Mouse (Mus musculus) intestine, embryonic 14.5 days (tissue): Measurements from ENCODE around the gene 4930579F01Rik. TPM values are rescaled to one million over a fixed set of nuclear protein-coding genes. Genes with fewer than 3 reads are reported as not detected.

Experiments
- ATAC-seq: fragments of 200-750 bp; cut with Nextera tagmentation; replicated peaks from 2 replicates; pipeline ENCODE4 v1.8.0; 2017; ENCODE audit warnings: low read depth, moderate number of reproducible peaks, moderate TSS enrichment, moderate library complexity; ENCODE audit not compliant: low FRiP score, low TSS enrichment
- DNase-seq: peaks from one replicate; pipeline ENCODE4 v3.0.0-alpha.2; 2018; ENCODE audit warnings: low spot score
- H3K27ac ChIP-seq: fragments of 300-500 bp; sonication (generic); 2 replicates; pipeline ENCODE4 v1.5.1; 2014; ENCODE audit warnings: low read depth, mild to moderate bottlenecking, control low read depth
- H3K27me3 ChIP-seq: fragments of 300-500 bp; sonication (generic); replicated peaks from 2 replicates; pipeline ENCODE4 v1.6.1; 2014; ENCODE audit warnings: low read length, control low read depth; ENCODE audit not compliant: control insufficient read depth, insufficient read depth
- H3K36me3 ChIP-seq: fragments of 300-500 bp; sonication (generic); 2 replicates; pipeline ENCODE4 v1.6.1; 2014; ENCODE audit warnings: low read length, control low read depth; ENCODE audit not compliant: control insufficient read depth, insufficient read depth
- H3K4me1 ChIP-seq: fragments of 300-500 bp; sonication (generic); replicated peaks from 2 replicates; pipeline ENCODE4 v1.6.1; 2014; ENCODE audit warnings: low read length, control low read depth, mixed read lengths; ENCODE audit not compliant: control insufficient read depth, insufficient read depth
- H3K4me2 ChIP-seq: fragments of 300-500 bp; sonication (generic); 2 replicates; pipeline ENCODE4 v1.6.1; 2014; ENCODE audit warnings: low read length
- H3K4me3 ChIP-seq: fragments of 300-500 bp; sonication (generic); 2 replicates; pipeline ENCODE4 v1.5.1; 2014; ENCODE audit warnings: low read depth, low read length, control low read depth, mixed read lengths
- H3K9ac ChIP-seq: fragments of 300-500 bp; sonication (generic); 2 replicates; pipeline ENCODE4 v1.6.1; 2014; ENCODE audit warnings: mild to moderate bottlenecking, low read length
- H3K9me3 ChIP-seq: fragments of 300-500 bp; sonication (generic); 2 replicates; pipeline ENCODE4 v1.6.1; 2016; ENCODE audit warnings: low read length, control low read depth; ENCODE audit not compliant: control insufficient read depth
- WGBS: fragments of 180-500 bp; shearing (Covaris S2); extraction: QIAGEN DNeasy Blood & Tissue Kit; methylation state at CpG from one replicate; pipeline ENCODE4 v1.1.7; 2014; 5-methylcytosine and 5-hydroxymethylcytosine counted together
- polyA plus RNA-seq: library from polyadenylated mRNA; unstranded; fragments of >200 nt; fragmentation: Nextera tagmentation; extraction: Ambion mirVana; gene quantifications from 2 replicates; pipeline ENCODE4 v1.2.1, GENCODE M21; 2014

4930579F01Rik gene
- polyA plus RNA-seq, 1 experiment from 2014 or later: not detected

DNA sequence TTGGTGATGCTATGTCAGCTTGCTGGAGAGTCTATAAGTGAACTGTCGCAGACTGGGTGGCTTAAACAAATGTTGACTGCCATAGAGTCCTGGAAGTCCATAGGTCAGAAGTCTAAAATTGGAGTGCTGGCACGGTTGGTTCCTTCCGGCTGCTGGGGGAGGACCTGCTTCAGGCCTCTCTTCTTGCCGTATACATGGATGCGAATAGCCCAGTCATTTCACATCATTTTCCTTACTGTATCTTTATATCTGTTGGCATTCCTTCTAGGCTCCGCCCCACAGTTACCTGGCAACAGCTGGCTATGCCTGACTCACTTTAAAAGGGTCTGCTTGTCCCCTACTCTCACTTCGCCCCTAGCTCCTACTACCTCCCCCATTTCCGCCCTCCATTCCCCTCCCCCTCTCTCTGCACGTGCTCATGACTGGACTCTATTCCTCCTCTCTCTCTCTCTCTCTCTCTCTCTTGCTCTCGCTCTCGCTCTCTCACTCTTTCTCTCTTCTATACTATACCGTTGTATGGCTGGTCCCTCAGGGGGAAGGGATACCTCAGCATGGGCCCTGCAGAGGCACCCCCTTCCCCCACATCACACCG is 30.8 kb upstream of the 4930579F01Rik start:
- Histone ChIP-seq H3K4me3 (no peak overlapping the region), H3K36me3 (no peaks in the 10 kb centered on the region), H3K9ac (no peak overlapping the region), H3K27ac (no peak overlapping the region), H3K4me2 (no peak overlapping the region), H3K4me1 (no peaks in the 10 kb centered on the region), H3K27me3 (no peaks in the 10 kb centered on the region), H3K9me3 (no peaks in the 10 kb centered on the region)
- DNase-seq (peak; percentile 44), ATAC-seq (no peak)
- WGBS: 86% methylated on average over 13 of the region's 13 CpGs

GRCm38 (mm10) chr3:138222952-138223351 is 29.3 kb upstream of the 4930579F01Rik start:
- WGBS: 48% methylated on average over 5 of the region's 5 CpGs

GRCm38 (mm10) chr3:138222511-138222910 is 28.9 kb upstream of the 4930579F01Rik start:
- H3K4me3 ChIP-seq: no peak overlapping the region
- no peak overlapping the region for H3K27ac ChIP-seq
- no peak overlapping the region for H3K4me2 ChIP-seq
- ATAC-seq: no peak
- DNase-seq: no peak
- H3K4me1 ChIP-seq: no peaks in the 10 kb centered on the region
- no peak overlapping the region for H3K9ac ChIP-seq
- 63% methylated on average over 4 of the region's 4 CpGs for WGBS
- no peaks in the 10 kb centered on the region for H3K36me3 ChIP-seq
- no peaks in the 10 kb centered on the region for H3K27me3 ChIP-seq
- H3K9me3 ChIP-seq: no peaks in the 10 kb centered on the region

More at GRCm38 (mm10) chr3:138222952-138223351, 29.3 kb upstream of the 4930579F01Rik start:
- Histone ChIP-seq H3K9ac (no peak overlapping the region), H3K36me3 (no peaks in the 10 kb centered on the region), H3K27ac (no peak overlapping the region), H3K4me2 (no peak overlapping the region), H3K27me3 (no peaks in the 10 kb centered on the region), H3K4me3 (no peak overlapping the region), H3K4me1 (no peaks in the 10 kb centered on the region), H3K9me3 (no peaks in the 10 kb centered on the region)
- peak; percentile 80 for ATAC-seq
- DNase-seq: peak; percentile 69

GRCm38 (mm10) chr3:138221116-138221515 is 27.5 kb upstream of the 4930579F01Rik start:
- no peak overlapping the region for H3K4me2 ChIP-seq
- no peak for ATAC-seq
- no peak overlapping the region for H3K4me3 ChIP-seq
- no peak overlapping the region for H3K27ac ChIP-seq
- no peak for DNase-seq
- no peaks in the 10 kb centered on the region for H3K27me3 ChIP-seq
- no peaks in the 10 kb centered on the region for H3K36me3 ChIP-seq
- WGBS: 88% methylated on average over 11 of the region's 11 CpGs
- no peak overlapping the region for H3K9ac ChIP-seq
- H3K9me3 ChIP-seq: no peaks in the 10 kb centered on the region
- no peaks in the 10 kb centered on the region for H3K4me1 ChIP-seq

- H3K36me3 ChIP-seq: no peaks in the 10 kb centered on the region
- no peak for ATAC-seq
Measured at GRCm38 (mm10) chr3:138217631-138218264, 24.1 kb upstream of the 4930579F01Rik start, which contains the start of gene Adh7. Adh7 (plus strand) TSS chr3:138217760.

DNA sequence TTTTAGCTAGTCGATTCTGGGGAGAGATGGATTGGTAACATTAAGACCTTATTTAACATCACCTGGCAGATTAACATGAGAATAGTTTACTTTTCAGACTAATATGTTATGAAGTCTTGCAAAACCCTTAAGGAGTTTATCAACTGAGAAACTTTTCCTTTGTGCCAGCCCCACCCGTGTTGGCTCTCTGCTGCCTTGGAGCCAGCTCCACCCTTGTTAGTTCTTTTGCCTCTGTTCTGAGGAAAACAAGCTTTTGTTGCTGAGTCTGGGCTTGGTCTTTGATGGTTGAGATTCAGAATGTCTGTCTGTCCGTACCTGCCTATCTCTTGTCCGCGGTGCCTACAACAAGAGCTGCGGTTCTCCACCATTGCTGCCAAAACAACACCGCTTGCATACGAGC is 22.5 kb upstream of the 4930579F01Rik start:
- Histone ChIP-seq H3K4me3 (no peak overlapping the region), H3K27ac (no peak overlapping the region), H3K4me2 (no peak overlapping the region), H3K27me3 (no peaks in the 10 kb centered on the region), H3K4me1 (no peaks in the 10 kb centered on the region), H3K9me3 (no peaks in the 10 kb centered on the region), H3K36me3 (no peaks in the 10 kb centered on the region), H3K9ac (no peak overlapping the region)
- ATAC-seq (no peak), DNase-seq (no peak)
- WGBS: 79% methylated on average over 8 of the region's 8 CpGs

More at GRCm38 (mm10) chr3:138217631-138218264, 24.1 kb upstream of the 4930579F01Rik start, which contains the start of gene Adh7:
- Histone ChIP-seq H3K4me2 (no peak within 1 kb of the TSS), H3K27me3 (no peaks in the 10 kb centered on the region), H3K4me1 (no peaks in the 10 kb centered on the region), H3K9ac (no peak within 1 kb of the TSS), H3K9me3 (no peaks in the 10 kb centered on the region), H3K4me3 (no peak within 1 kb of the TSS), H3K27ac (no peak within 1 kb of the TSS)
- 78% methylated on average over 10 of the region's 10 CpGs for WGBS
- DNase-seq: no peak

GRCm38 (mm10) chr3:138215395-138215989 is 21.9 kb upstream of the 4930579F01Rik start:
- Histone ChIP-seq H3K27me3 (no peaks in the 10 kb centered on the region), H3K27ac (no peak overlapping the region), H3K4me2 (no peak overlapping the region), H3K36me3 (no peaks in the 10 kb centered on the region), H3K9me3 (no peaks in the 10 kb centered on the region), H3K4me1 (no peaks in the 10 kb centered on the region), H3K4me3 (no peak overlapping the region), H3K9ac (no peak overlapping the region)
- 51% methylated on average over 11 of the region's 11 CpGs for WGBS
- ATAC-seq: no peak
- DNase-seq: no peak

DNA sequence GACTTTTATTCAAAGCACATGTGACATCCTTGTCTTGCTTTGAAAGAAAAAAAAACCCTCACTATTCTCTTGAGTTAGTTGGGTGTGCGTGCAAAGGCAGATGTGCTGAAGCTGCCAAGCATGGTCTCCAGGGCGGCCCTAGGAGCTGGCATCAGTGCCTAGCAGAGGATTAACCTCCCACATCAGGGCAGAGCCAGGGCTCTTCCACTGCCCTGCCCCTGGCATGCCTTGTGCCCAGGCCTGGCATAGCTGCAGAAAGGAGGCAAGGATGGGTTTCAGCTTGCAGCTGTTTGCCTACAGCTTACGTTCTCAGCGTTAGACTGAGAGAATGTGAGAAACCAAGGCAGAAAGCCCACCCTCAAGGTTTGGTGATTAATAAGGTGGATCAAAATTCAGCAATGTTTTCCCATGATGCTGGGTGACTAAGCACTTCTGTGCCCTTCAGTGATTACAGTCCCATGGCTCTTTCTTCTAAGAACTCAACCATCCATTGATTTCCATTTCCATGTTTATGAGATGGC is 18.9 kb upstream of the 4930579F01Rik start:
- no peak overlapping the region for H3K4me2 ChIP-seq
- no peak overlapping the region for H3K4me3 ChIP-seq
- no peaks in the 10 kb centered on the region for H3K4me1 ChIP-seq
- no peaks in the 10 kb centered on the region for H3K9me3 ChIP-seq
- no peaks in the 10 kb centered on the region for H3K36me3 ChIP-seq
- no peak for DNase-seq
- WGBS: 94% methylated on average over 4 of the region's 4 CpGs
- no peak overlapping the region for H3K27ac ChIP-seq
- H3K27me3 ChIP-seq: no peaks in the 10 kb centered on the region
- no peak overlapping the region for H3K9ac ChIP-seq
- ATAC-seq: no peak
